Mouse (Mus musculus) myocyte (in vitro differentiated cells): ENCODE data around the gene Hba-x.

ENCODE experiments used
- MAX ChIP-seq: IDR thresholded peaks from one replicate; pipeline ENCODE4 v1.6.1; 2011; ENCODE audit warnings: low read depth, mild to moderate bottlenecking, control low read depth
- MYOD1 ChIP-seq, 3 experiments: IDR thresholded peaks; one replicate each; pipeline ENCODE4 v1.6.1; 2011; ENCODE audit warnings: control low read depth in 2 of 3, low read depth in 2 of 3, mild to moderate bottlenecking in 2 of 3, moderate library complexity in 1 of 3; ENCODE audit not compliant: insufficient read length in 2 of 3, control insufficient read depth in 1 of 3
- POLR2A ChIP-seq: IDR thresholded peaks from one replicate; pipeline ENCODE4 v1.6.1; 2011; ENCODE audit warnings: low read depth, mild to moderate bottlenecking, control low read depth, moderate library complexity; ENCODE audit not compliant: insufficient read length
- REST ChIP-seq: IDR thresholded peaks from one replicate; pipeline ENCODE4 v1.6.1; 2011; ENCODE audit warnings: mild to moderate bottlenecking, control low read depth, moderate library complexity; ENCODE audit not compliant: insufficient read depth, insufficient read length
- TCF3 ChIP-seq: IDR thresholded peaks from one replicate; pipeline ENCODE4 v1.6.1; 2011; ENCODE audit warnings: low read depth, control low read depth; ENCODE audit not compliant: insufficient read length

- no peak for TF ChIP-seq MYOD1 (IDR thresholded peaks at IDR 0.05; ENCODE audit: control insufficient read depth in 1 of 3, insufficient read length in 2 of 3, low read depth in 2 of 3)
- no peak for TF ChIP-seq POLR2A
- no peak for TF ChIP-seq MAX
- TF ChIP-seq TCF3 = no peak
- no peak for TF ChIP-seq REST
Observed at GRCm38 (mm10) chr11:32266776-32267175, 9.4 kb upstream of the Hba-x start.
